Mouse (Mus musculus): ENCODE results near the gene Adm.

GRCm38 (mm10) chr7:110624067-110624466 is 3.4 kb upstream of the Adm start:
- TF ChIP-seq CTCF (IDR thresholded peaks at IDR 0.05; ENCODE audit: extremely low read depth, insufficient read length, insufficient replicate concordance, low read depth, low read length) (no peak), POLR2A (IDR thresholded peaks at IDR 0.05; ENCODE audit: low read depth, low read length) (no peak)
